8 mouse cellular contexts compared by ENCODE assay signal in the genomic region with DNA sequence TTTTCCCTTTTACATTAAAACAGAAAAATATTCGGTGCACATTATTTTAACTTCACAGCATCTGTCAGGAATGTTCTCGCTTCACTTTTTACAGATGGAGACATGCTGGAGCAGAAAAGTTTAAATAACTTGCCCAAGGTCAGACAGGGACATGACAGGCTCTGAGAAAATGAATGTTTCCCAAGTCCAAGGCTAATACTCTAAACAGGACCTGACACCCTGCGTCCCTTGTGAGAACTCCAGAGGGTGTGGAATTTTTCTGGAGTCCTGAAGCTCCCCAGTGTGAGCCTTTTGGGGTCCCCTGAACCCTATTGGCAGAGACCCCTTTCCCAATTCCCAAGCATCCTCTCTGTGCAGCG. TPM values are rescaled to one million over a fixed set of nuclear protein-coding genes. Genes with fewer than 3 reads are reported as not detected.
A peak's percentile ranks its signal among the peaks of the same experiment; 100 is the strongest.
DNase-seq lines count a peak whose midpoint lies in the region; ATAC-seq and TF ChIP-seq lines count a peak whose summit lies in the region.

No protein-coding gene starts in this region.

- no peaks in the 10 kb centered on the region for H3K9me3 ChIP-seq in lung, embryonic 14.5 days (ENCODE audit: low read depth, low read length)
- no peaks in the 10 kb centered on the region for H3K9me3 ChIP-seq in forebrain, embryonic 13.5 days (replicated peaks)
- H3K9me3 ChIP-seq in limb, embryonic 10.5 days (replicated peaks) = no peaks in the 10 kb centered on the region
- no peaks in the 10 kb centered on the region for H3K9me3 ChIP-seq in neural tube, embryonic 15.5 days (replicated peaks)

- no peak overlapping the region for H3K27ac ChIP-seq in lung, embryonic 14.5 days (ENCODE audit: low read depth)
- H3K27ac ChIP-seq in forebrain, embryonic 13.5 days = no peak overlapping the region
- H3K27ac ChIP-seq in limb, embryonic 10.5 days = no peak overlapping the region
- H3K27ac ChIP-seq in neural tube, embryonic 15.5 days (replicated peaks) = no peak overlapping the region

- H3K27me3 ChIP-seq in lung, embryonic 14.5 days (ENCODE audit: insufficient read depth, low read length) = peaks cover 22% of the 10 kb centered on the region
- peaks cover 37% of the 10 kb centered on the region for H3K27me3 ChIP-seq in forebrain, embryonic 13.5 days
- peaks cover 56% of the 10 kb centered on the region for H3K27me3 ChIP-seq in limb, embryonic 10.5 days (ENCODE audit: low read depth, poor library complexity, severe bottlenecking)
- peaks cover 35% of the 10 kb centered on the region for H3K27me3 ChIP-seq in neural tube, embryonic 15.5 days (replicated peaks)

- TF ChIP-seq CTCF in lung, embryonic 14.5 days (IDR thresholded peaks at IDR 0.05; ENCODE audit: low read depth) = no peak

- H3K4me2 ChIP-seq in lung, embryonic 14.5 days = peak overlapping the region; percentile 90
- peak overlapping the region; percentile 97 for H3K4me2 ChIP-seq in forebrain, embryonic 13.5 days
- H3K4me2 ChIP-seq in neural tube, embryonic 15.5 days = peak overlapping the region; percentile 99

- peak; percentile 4 for DNase-seq in lung, embryonic 14.5 days
- DNase-seq in lung, postnatal 10 days = no peak
- DNase-seq in limb, embryonic 10.5 days (ENCODE audit: low spot score) = no peak
- DNase-seq in frontal cortex, postnatal 10 days (ENCODE audit: low spot score in 2 of 2) = no peak
- DNase-seq in cerebellum, postnatal 4 days (ENCODE audit: low spot score in 2 of 2) = no peak

- 10% methylated on average over 4 of the region's 4 CpGs for WGBS in lung, embryonic 14.5 days
- WGBS in forebrain, embryonic 13.5 days = 20% methylated on average over 4 of the region's 4 CpGs
- WGBS in limb, embryonic 10.5 days = 13% methylated on average over 4 of the region's 4 CpGs
- 23% methylated on average over 4 of the region's 4 CpGs for WGBS in neural tube, embryonic 15.5 days

- H3K4me3 ChIP-seq in lung, embryonic 14.5 days (ENCODE audit: low read depth, low read length) = peak overlapping the region; percentile 51
- peak overlapping the region; percentile 57 for H3K4me3 ChIP-seq in forebrain, embryonic 13.5 days
- peak overlapping the region; percentile 63 for H3K4me3 ChIP-seq in limb, embryonic 10.5 days
- peak overlapping the region; percentile 63 for H3K4me3 ChIP-seq in neural tube, embryonic 15.5 days (replicated peaks)

- no peaks in the 10 kb centered on the region for H3K36me3 ChIP-seq in lung, embryonic 14.5 days (ENCODE audit: insufficient read depth)
- H3K36me3 ChIP-seq in forebrain, embryonic 13.5 days (ENCODE audit: poor library complexity, severe bottlenecking) = no peaks in the 10 kb centered on the region
- H3K36me3 ChIP-seq in limb, embryonic 10.5 days = no peaks in the 10 kb centered on the region
- H3K36me3 ChIP-seq in neural tube, embryonic 15.5 days = no peaks in the 10 kb centered on the region

- no peaks in the 10 kb centered on the region for H3K4me1 ChIP-seq in lung, embryonic 14.5 days (ENCODE audit: insufficient read depth)
- H3K4me1 ChIP-seq in forebrain, embryonic 13.5 days = peaks cover 12% of the 10 kb centered on the region
- H3K4me1 ChIP-seq in limb, embryonic 10.5 days = peaks cover 10% of the 10 kb centered on the region
- peaks cover 13% of the 10 kb centered on the region for H3K4me1 ChIP-seq in neural tube, embryonic 15.5 days

- ATAC-seq in lung, embryonic 14.5 days (ENCODE audit: insufficient read depth) = 0 out of 2 replicates have a peak, but pooled peaks have one; percentile 3
- ATAC-seq in forebrain, embryonic 13.5 days = no peak; the same call in 1 of the 2 replicates
- ATAC-seq in neural tube, embryonic 15.5 days (ENCODE audit: low FRiP score) = peak; percentile 36; the same call in 1 of the 2 replicates
- ATAC-seq in granulocyte monocyte progenitor cell, adult 5-6 weeks (replicated peaks; ENCODE audit: poor library complexity, severe bottlenecking) = no peak

- H3K9ac ChIP-seq in lung, embryonic 14.5 days = peak overlapping the region; percentile 49
- H3K9ac ChIP-seq in forebrain, embryonic 13.5 days = peak overlapping the region; percentile 66
- peak overlapping the region; percentile 58 for H3K9ac ChIP-seq in neural tube, embryonic 15.5 days (replicated peaks)

RNA-seq across cellular contexts. Expression of a gene that starts 0.5 kb away (rescaled TPM):
- polyA plus RNA-seq in lung, embryonic 14.5 days (2014; fragmentation: Nextera tagmentation; extraction: Ambion mirVana) = 0.99 and 1.5 TPM in 2 replicates
- polyA plus RNA-seq in forebrain, embryonic 13.5 days (2015; fragmentation: Nextera tagmentation; extraction: Ambion mirVana) = 2.8 and 3.1 TPM in 2 replicates
- 1.1 and 1.2 TPM in 2 replicates for polyA plus RNA-seq in limb, embryonic 10.5 days (2016; fragmentation: Nextera tagmentation; extraction: Ambion mirVana)
- polyA plus RNA-seq in neural tube, embryonic 15.5 days (2015; fragmentation: Nextera tagmentation; extraction: Ambion mirVana) = 12.4 and 12.5 TPM in 2 replicates
- not detected in 2 replicates for total RNA-seq in granulocyte monocyte progenitor cell, adult 5-6 weeks (2014; fragmentation: Nextera tagmentation)
- 1.4 TPM in 1 of 2 replicates, not detected in the other for total RNA-seq in granulocyte monocyte progenitor cell, adult 5-6 weeks (2017)

Comparison
In these comparisons a context has a peak if more than half of its experiments do, and no peak if none do; other contexts are left out.
1. ATAC-seq: peak in lung, embryonic 14.5 days (single experiment) and neural tube, embryonic 15.5 days (single experiment); none in forebrain, embryonic 13.5 days (single experiment) and granulocyte monocyte progenitor cell, adult 5-6 weeks (single experiment).
2. Peak in every context shown above with its lines, with median percentiles within 50 percentile points of each other: H3K4me2 ChIP-seq, H3K4me3 ChIP-seq and H3K9ac ChIP-seq.